Mouse (Mus musculus): Measurements from ENCODE around the gene Naxd. TPM values are rescaled to one million over a fixed set of nuclear protein-coding genes. Genes with fewer than 3 reads are reported as not detected.

Naxd gene
- polyA plus RNA-seq (2015; fragmentation: Nextera tagmentation; extraction: Ambion mirVana) = 39.6 and 40.4 TPM in 2 replicates

DNA sequence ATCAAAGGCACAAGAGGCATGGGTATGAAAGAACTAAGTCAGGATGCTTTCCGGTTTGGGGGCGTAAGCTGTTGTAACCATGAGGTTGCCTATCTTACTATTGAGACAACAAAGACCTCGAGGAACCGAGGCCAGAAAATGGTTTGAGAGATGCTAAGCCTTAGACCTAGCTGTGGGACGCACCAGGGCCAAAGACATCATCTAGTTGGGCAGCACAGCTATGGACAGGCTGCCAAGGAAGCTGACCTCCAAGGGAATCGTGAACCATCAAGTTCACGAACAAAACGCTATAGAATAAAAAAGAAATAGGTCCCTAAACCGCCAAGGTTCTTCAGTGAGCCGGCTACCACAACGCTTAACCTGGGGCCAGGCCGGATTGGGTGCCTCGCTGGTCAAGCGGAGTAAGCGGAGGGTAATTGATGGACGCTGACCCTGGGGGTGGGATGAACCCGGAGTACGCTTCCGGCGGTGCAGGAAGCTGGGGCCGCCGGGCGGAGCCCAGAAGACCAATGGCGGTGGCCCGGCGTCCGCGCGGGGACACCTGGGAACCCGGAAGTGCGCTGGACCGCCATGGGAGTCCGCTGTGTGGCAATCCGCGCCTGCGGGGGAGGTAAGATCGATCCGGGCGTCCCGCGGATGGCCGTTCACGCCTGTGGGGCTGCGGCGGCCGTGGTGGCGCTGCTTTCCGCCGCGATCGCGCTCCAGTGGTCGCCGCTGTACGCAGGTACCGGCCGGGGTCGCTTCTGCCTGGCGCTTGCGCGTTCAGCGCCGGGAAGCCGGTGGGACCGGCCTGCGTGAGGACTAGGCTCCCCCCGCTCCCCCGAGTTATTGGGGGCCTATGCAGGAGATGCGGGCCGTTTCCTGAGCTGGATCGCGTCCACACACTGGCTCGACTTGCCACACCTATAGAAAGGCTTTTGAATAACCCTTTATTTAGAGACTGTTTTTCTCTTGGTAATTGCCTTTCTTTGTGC is at the start of gene Naxd:
TSS of gene Naxd (plus strand) at position 490 of the 974 bp plus-strand sequence.
- H3K9ac ChIP-seq = peak within 1 kb of the TSS; percentile 89
- 4% methylated on average over 73 of the region's 73 CpGs for WGBS (ENCODE audit: insufficient replicate concordance)
- ATAC-seq (ENCODE audit: low read depth) = peak; percentile 99
- peak within 1 kb of the TSS; percentile 85 for H3K4me2 ChIP-seq
- DNase-seq = peak; percentile 86
- peaks cover 10% of the 10 kb centered on the region; the same call in 1 of the 2 replicates for H3K27me3 ChIP-seq
- peaks cover 10% of the 10 kb centered on the region for H3K36me3 ChIP-seq
- H3K4me3 ChIP-seq (replicated peaks) = peak within 1 kb of the TSS; percentile 96
- H3K4me1 ChIP-seq (replicated peaks) = peaks cover 29% of the 10 kb centered on the region
- no peaks in the 10 kb centered on the region for H3K9me3 ChIP-seq (replicated peaks)
- peak within 1 kb of the TSS; percentile 61 for H3K27ac ChIP-seq

DNA sequence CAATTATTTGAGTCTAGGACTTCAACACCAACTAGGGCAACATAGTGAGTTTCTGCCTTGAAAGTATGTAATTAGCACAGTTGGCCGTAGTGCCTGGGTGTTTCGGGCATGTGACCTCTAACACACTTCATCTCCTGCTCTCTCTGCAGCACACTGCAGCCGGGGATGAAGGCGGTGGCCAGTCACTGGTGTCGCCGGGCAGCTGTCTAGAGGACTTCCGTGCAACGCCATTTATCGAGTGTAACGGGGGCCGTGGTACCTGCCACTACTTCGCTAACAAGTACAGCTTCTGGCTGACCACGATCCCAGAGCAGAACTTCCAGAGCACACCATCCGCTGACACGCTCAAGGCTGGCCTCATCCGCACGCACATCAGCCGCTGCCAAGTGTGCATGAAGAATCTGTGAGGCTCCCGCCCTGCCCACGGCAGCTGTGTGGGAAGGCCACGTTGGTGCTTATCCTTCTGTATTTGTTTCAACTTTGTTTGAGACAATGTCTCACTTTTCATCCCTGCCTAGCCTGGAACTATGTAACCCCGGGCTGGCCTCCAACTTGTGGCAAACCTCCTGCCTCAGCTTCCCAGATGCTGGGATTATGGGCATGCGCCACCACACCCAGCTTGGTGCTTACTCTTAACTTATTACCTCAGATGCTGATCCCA is 49.3 kb upstream of the Naxd start:
- Histone ChIP-seq H3K36me3 (no peaks in the 10 kb centered on the region), H3K27ac (no peak overlapping the region), H3K4me3 (replicated peaks) (no peak overlapping the region), H3K9me3 (replicated peaks) (no peaks in the 10 kb centered on the region), H3K27me3 (0 out of 2 replicates have a peak, but pooled peaks cover 5% of the 10 kb centered on the region), H3K4me2 (no peak overlapping the region), H3K9ac (no peak overlapping the region), H3K4me1 (replicated peaks) (peaks cover 33% of the 10 kb centered on the region)
- DNase-seq (no peak), ATAC-seq (ENCODE audit: low read depth) (no peak)
- 78% methylated on average over 23 of the region's 23 CpGs for WGBS (ENCODE audit: insufficient replicate concordance)

DNA sequence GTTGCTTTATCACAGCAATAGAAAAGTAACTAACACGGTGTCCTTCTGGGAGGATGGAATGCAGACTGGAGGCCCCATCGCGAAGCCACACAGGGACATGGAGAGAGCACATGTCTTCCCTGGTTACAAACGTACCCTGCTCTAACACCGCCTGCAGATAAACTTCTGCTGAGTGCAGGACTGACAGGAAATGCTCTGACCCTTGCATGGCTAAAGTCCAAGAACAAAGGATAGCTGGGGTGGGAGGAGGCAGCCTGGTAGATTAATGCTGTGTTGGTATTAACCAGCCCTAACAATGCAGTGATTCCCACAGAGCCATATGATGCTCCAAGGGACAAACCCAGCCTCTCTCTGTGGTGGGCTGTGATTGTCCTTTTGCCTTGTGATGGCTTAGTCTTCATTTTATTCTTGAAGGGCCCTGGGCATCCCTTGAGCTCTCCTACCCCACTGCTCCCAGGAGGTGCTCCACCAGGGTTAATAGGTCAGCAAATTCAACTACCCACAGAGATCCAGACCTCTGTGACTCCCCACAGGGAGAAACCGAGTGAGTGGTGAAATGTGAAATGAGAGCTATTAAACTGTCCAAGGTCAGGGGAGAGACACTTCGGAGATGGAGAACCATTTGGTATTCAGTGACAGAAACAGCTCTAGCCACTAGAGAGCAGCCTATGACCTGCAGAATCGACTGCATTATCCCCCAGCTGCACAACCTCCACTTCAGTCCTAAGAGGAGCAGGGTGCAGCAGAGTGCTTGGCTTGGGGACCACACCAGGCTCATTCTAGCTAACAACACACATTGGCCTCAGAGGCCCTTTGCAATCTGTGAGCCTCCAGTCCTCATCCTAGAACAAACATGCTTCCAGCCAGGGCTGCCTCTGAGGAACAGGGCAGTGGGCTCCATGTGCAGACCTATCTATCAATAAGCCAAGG is 46.9 kb upstream of the Naxd start:
- no peaks in the 10 kb centered on the region for H3K9me3 ChIP-seq (replicated peaks)
- H3K4me1 ChIP-seq (replicated peaks) = peaks cover 14% of the 10 kb centered on the region
- peak; percentile 51 for ATAC-seq (ENCODE audit: low read depth)
- H3K36me3 ChIP-seq = no peaks in the 10 kb centered on the region
- no peak overlapping the region for H3K27ac ChIP-seq
- 0 out of 2 replicates have a peak, but pooled peaks cover 9% of the 10 kb centered on the region for H3K27me3 ChIP-seq
- no peak overlapping the region for H3K4me2 ChIP-seq
- no peak for DNase-seq
- no peak overlapping the region for H3K9ac ChIP-seq
- 30% methylated on average over 8 of the region's 8 CpGs for WGBS (ENCODE audit: insufficient replicate concordance)
- no peak overlapping the region for H3K4me3 ChIP-seq (replicated peaks)

DNA sequence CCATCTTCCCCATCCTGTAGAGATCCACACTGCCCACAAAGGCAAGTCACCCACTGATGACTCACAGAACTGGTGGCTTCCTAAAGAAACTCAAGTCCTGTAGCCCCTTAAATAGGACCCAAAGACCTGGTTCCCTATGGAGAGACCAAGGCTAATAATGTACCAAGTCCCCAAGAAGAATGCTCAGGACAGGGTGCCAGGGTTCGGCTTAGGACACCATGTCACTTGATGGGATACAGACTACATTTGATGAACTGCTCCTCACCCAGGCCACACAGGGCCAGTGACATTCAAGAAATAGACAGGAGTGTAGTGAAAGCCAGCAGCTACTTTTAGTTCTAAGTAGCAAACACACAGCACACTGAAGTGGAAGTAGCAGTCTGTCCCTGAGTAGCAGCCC is 45.2 kb upstream of the Naxd start:
- Histone ChIP-seq H3K27ac (no peak overlapping the region), H3K36me3 (no peaks in the 10 kb centered on the region), H3K27me3 (0 out of 2 replicates have a peak, but pooled peaks cover 9% of the 10 kb centered on the region), H3K9ac (no peak overlapping the region), H3K4me3 (replicated peaks) (no peak overlapping the region), H3K9me3 (replicated peaks) (no peaks in the 10 kb centered on the region), H3K4me1 (replicated peaks) (peaks cover 14% of the 10 kb centered on the region), H3K4me2 (no peak overlapping the region)
- WGBS (ENCODE audit: insufficient replicate concordance) = 71% methylated on average over 1 of the region's 1 CpGs
- DNase-seq (no peak), ATAC-seq (ENCODE audit: low read depth) (no peak)

DNA sequence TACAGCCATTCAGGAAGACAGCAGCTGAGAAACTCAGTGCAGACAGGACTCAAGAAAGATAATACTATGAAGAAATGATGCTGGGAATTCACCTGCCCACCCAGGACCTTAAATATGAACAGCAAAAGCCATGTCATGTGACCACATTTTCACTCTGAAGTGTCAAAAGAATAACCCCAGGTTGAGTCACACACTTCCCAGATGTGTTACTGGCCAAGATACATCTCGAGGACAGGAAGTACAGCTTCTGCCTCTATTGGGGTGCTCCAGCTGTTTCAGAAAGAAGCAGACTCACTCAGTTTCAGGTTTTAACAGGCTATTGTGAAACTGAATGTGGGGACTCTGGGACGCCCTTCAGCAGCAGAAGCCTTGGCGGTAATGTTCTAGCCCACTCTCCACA is 44.7 kb upstream of the Naxd start:
- Histone ChIP-seq H3K4me1 (replicated peaks) (peaks cover 17% of the 10 kb centered on the region), H3K27ac (no peak overlapping the region), H3K36me3 (no peaks in the 10 kb centered on the region), H3K4me2 (no peak overlapping the region), H3K4me3 (replicated peaks) (no peak overlapping the region), H3K9ac (no peak overlapping the region), H3K9me3 (replicated peaks) (no peaks in the 10 kb centered on the region), H3K27me3 (0 out of 2 replicates have a peak, but pooled peaks cover 9% of the 10 kb centered on the region)
- DNase-seq (no peak), ATAC-seq (ENCODE audit: low read depth) (no peak)
- WGBS (ENCODE audit: insufficient replicate concordance) = 20% methylated on average over 3 of the region's 3 CpGs

DNA sequence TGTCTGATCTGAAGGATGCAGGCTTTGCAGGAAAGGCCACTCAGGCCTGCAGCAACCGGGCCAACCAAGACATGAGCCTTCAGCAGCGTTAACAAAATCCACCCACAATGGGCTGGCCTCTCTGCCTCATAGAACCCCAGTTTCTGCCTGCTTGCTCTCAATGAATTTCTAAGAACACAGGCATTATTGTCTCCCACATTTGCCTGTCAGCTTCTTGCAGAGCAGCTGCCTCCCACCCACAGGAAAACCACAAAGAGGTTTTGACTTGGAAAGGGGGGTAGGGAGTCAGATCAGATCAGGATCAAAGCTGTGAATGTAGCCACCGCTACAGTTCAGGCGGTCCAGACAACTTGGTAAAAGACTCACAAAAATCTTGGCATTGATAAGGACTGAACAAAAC is 44.3 kb upstream of the Naxd start:
- H3K9ac ChIP-seq = no peak overlapping the region
- H3K27ac ChIP-seq = no peak overlapping the region
- no peak overlapping the region for H3K4me3 ChIP-seq (replicated peaks)
- WGBS (ENCODE audit: insufficient replicate concordance) = 18% methylated on average over 4 of the region's 4 CpGs
- no peaks in the 10 kb centered on the region for H3K36me3 ChIP-seq
- 0 out of 2 replicates have a peak, but pooled peaks cover 9% of the 10 kb centered on the region for H3K27me3 ChIP-seq
- DNase-seq = no peak
- ATAC-seq (ENCODE audit: low read depth) = no peak
- H3K9me3 ChIP-seq (replicated peaks) = no peaks in the 10 kb centered on the region
- H3K4me1 ChIP-seq (replicated peaks) = peaks cover 22% of the 10 kb centered on the region
- H3K4me2 ChIP-seq = no peak overlapping the region

DNA sequence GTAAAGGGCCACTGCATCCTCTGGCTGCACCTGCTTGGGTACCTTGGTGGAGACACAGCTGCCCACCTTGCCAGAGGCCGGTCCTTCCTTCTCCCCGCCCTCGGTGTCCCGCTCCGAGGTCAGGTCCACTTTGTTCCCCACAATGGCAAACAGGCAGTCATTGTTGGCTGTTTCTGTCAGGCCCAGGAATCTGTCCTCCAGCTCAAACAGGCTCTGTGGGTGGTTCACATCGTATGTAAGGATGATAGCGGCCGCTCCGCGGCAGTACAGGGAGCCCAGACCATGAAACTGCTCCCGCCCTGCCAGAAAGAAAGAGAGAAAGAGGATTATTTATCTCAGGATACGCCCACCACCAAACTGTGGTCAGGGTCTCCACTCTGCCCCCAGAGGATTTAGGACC is 43.1 kb upstream of the Naxd start:
- Histone ChIP-seq H3K27me3 (0 out of 2 replicates have a peak, but pooled peaks cover 9% of the 10 kb centered on the region), H3K36me3 (no peaks in the 10 kb centered on the region), H3K27ac (no peak overlapping the region), H3K4me3 (replicated peaks) (no peak overlapping the region), H3K4me1 (replicated peaks) (peaks cover 27% of the 10 kb centered on the region), H3K4me2 (no peak overlapping the region), H3K9ac (no peak overlapping the region), H3K9me3 (replicated peaks) (no peaks in the 10 kb centered on the region)
- 63% methylated on average over 12 of the region's 12 CpGs for WGBS (ENCODE audit: insufficient replicate concordance)
- ATAC-seq (ENCODE audit: low read depth) = no peak
- DNase-seq = no peak

DNA sequence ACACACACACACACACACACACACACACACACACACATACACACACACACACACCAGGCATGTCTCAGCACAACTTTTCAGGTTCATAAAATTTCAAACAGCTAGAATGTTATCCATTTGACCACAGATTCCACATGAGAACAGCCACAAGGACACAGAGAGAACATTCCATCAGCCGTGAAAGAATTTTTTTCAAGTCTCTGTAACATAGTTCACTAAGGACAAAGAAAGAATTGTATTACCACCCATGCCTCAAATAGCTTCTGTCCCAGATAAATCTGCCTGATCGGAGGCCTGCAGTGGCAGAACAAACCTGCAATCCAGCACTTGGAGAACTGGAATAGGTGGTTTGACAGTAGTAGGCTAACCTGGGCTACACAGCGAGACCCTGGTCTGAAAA is 40.0 kb upstream of the Naxd start:
- H3K4me1 ChIP-seq (replicated peaks) = peaks cover 27% of the 10 kb centered on the region
- no peaks in the 10 kb centered on the region for H3K36me3 ChIP-seq
- ATAC-seq (ENCODE audit: low read depth) (no peak), DNase-seq (no peak)
- no peak overlapping the region for H3K4me3 ChIP-seq (replicated peaks)
- H3K4me2 ChIP-seq = no peak overlapping the region
- H3K27me3 ChIP-seq = 0 out of 2 replicates have a peak, but pooled peaks cover 4% of the 10 kb centered on the region
- no peak overlapping the region for H3K9ac ChIP-seq
- H3K9me3 ChIP-seq (replicated peaks) = no peaks in the 10 kb centered on the region
- no peak overlapping the region for H3K27ac ChIP-seq
- 56% methylated on average over 3 of the region's 3 CpGs for WGBS (ENCODE audit: insufficient replicate concordance)

DNA sequence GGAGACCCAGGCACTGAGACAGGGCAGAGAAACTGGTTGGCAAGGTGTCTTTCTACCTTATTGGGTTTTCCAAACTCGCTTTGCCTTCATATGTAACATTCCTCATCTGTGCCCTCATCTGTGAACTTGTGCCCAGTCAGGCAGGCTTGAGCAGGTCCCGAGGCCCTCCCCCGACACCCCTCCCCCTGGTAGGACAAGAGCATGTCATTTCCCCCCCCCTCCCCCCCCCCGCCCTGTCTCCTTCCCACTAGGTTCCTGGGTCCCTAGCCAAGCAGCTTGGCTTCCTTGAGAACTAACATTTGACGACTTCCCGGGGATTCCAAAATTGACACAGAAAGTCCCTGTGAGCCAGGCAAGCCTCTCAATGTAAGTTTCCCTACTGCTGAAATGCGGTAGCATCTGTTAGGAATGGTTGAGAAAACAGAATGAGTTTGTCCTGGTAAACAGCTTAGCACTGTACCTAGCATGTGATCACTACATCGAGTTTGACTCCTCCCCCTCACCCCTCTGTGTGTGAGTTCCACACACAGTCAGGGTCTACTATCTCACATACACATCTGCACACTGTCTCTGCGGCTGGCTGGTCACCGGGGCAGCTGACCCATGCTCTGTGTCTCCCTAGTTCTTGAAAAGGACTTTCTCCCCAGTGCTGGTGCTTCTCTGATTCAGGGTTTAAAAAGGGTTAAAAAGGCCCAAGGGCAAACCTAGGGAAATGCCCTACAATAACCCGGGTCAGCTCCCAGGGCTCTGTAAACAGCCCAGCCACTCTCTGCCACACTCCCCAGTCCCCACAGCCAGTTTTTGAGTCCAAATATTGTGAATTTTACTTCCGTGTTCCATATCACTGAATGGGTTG is 39.1 kb upstream of the Naxd start:
- Histone ChIP-seq H3K36me3 (no peaks in the 10 kb centered on the region), H3K4me1 (replicated peaks) (peaks cover 24% of the 10 kb centered on the region), H3K27me3 (0 out of 2 replicates have a peak, but pooled peaks cover 4% of the 10 kb centered on the region), H3K4me3 (replicated peaks) (no peak overlapping the region), H3K4me2 (peak overlapping the region; percentile 13), H3K9ac (no peak overlapping the region), H3K27ac (peak overlapping the region; percentile 66), H3K9me3 (replicated peaks) (no peaks in the 10 kb centered on the region)
- ATAC-seq (ENCODE audit: low read depth) (peak; percentile 68), DNase-seq (no peak)
- 24% methylated on average over 12 of the region's 12 CpGs for WGBS (ENCODE audit: insufficient replicate concordance)

DNA sequence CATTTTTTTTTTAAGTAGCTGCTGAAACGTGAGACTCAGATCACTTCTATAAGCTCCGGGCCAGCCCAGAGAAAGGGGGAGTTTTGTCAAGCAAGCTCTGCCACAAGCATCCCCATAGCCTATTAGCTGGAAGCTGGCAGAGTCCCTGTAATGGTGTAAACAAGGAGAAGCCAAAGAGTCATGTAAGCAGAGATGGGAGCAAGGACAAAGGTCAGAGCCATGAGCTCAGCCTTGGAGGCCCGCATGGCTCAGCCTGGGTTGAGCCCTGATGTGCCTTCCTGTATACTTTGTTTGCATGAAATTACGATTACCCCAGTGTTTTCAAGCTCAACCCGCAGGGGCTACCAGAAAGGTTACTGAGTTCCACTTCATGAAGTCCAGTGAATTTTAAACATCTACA is 38.3 kb upstream of the Naxd start:
- no peak overlapping the region for H3K4me3 ChIP-seq (replicated peaks)
- DNase-seq = no peak
- H3K27ac ChIP-seq = peak overlapping the region; percentile 40
- H3K36me3 ChIP-seq = no peaks in the 10 kb centered on the region
- no peak overlapping the region for H3K9ac ChIP-seq
- ATAC-seq (ENCODE audit: low read depth) = peak; percentile 41; the same call in 1 of the 2 replicates
- H3K4me1 ChIP-seq (replicated peaks) = peaks cover 24% of the 10 kb centered on the region
- no peaks in the 10 kb centered on the region for H3K9me3 ChIP-seq (replicated peaks)
- WGBS (ENCODE audit: insufficient replicate concordance) = 52% methylated on average over 5 of the region's 5 CpGs
- no peaks in the 10 kb centered on the region for H3K27me3 ChIP-seq
- H3K4me2 ChIP-seq = peak overlapping the region; percentile 13; the same call in 1 of the 2 replicates

Measured in liver, embryonic 13.5 days (tissue).